Mouse (Mus musculus) bone marrow, adult 2 months (tissue): ENCODE measurements at regions not wholly inside any gene's neighbourhood (a gene's known extent, or its start where the extent isn't known, plus 50 kb on each side); places are given as distances from the start of the nearest gene placed in this dataset.

Source experiments
- CTCF ChIP-seq: fragments of 200-500 bp; IDR thresholded peaks from 2 replicates; pipeline ENCODE4 v1.5.1; 2011; ENCODE audit warnings: low read length, control low read depth; ENCODE audit not compliant: control insufficient read depth, insufficient read depth
- POLR2A ChIP-seq: fragments of 200-500 bp; IDR thresholded peaks from 2 replicates; pipeline ENCODE4 v1.6.1; 2011; ENCODE audit warnings: low read depth, mild to moderate bottlenecking, control low read depth, low read length, borderline replicate concordance; ENCODE audit not compliant: control insufficient read depth

- TF ChIP-seq CTCF = no peak
- no peak for TF ChIP-seq POLR2A
These were observed 235.3 kb downstream of the Vrk1 start for GRCm38 (mm10) chr12:106245178-106245840.
